Mouse (Mus musculus) gastrocnemius, postnatal 25 days (tissue): ENCODE data around the gene Pak2. TPM values are rescaled to one million over a fixed set of nuclear protein-coding genes. Genes with fewer than 3 reads are reported as not detected.
A peak's percentile ranks its signal among the peaks of the same experiment; 100 is the strongest.
"Not testable (repeated sequence)": the region's sequence is repeated elsewhere in the genome, so short reads cannot be mapped to it uniquely, and the experiment has no call there.

Source experiments
- DNase-seq: peaks from one replicate; pipeline ENCODE4 v3.0.0; 2022
- total RNA-seq, 2 experiments: library from RNA; stranded (reverse); gene quantifications; 1 replicate in 1 of 2; 2 replicates in 1 of 2; pipeline ENCODE4 v1.2.3; 2021

The Pak2 gene
- total RNA-seq, 2 experiments from 2014 or later: 13.8 to 14.7 TPM

- no peak for DNase-seq
Observed at GRCm38 (mm10) chr16:32091466-32091865, 12.3 kb upstream of the Pak2 start.

GRCm38 (mm10) chr16:32087629-32088443, 8.7 kb upstream of the Pak2 start:
- DNase-seq: peak; percentile 23

DNA sequence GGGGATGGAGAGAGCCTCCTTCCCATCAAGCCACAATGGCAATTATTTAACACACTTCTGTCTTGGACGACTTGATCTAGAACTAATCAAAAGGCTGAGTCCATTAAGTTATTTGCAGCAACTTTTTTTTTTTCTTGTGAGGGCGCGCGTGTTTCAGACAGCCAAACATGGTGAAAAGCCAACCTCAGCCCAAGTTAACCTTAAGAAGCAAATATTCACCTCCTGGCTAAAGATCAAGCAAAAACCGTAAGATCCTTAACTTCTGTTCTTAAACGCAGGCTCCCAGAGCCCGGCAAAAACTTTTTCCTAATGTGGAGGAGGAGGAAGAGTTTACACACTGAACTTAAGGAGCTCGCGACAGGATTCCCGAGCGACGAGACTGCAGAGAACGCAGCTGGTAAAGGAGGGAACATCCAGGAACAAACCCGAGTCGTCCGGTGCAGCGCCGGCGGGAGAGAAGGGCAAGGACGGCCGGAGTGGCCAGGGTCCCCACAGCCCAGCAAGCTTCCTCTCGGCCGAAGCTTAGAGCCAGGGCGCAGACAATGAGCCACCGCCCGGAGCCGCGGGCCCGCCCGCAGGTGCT, 643 bp downstream of the Pak2 start:
- no peak for DNase-seq

- no peak for DNase-seq
Observed at GRCm38 (mm10) chr16:32077648-32078407, 1.3 kb downstream of the Pak2 start.

DNA sequence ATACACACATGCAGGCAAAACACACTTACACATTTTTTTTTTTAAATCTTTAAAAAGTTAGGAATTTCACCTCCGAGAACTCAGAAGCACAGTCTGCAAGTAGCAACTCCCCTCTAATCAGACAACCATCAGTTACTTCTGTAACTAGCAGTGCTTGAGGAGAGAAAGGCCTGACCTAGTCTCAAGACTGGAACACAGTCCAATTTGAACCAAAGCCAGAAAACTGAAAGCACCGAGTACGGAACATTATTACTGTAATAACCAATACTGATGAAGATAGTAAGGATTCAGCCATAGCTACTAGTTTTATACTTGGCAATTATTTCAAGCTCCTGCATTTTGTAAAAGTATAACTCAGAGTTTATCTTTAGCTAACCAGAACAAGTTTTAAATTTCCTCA, 2.7 kb downstream of the Pak2 start:
- no peak for DNase-seq

GRCm38 (mm10) chr16:32075762-32076161, 3.4 kb downstream of the Pak2 start:
- no peak for DNase-seq

DNA sequence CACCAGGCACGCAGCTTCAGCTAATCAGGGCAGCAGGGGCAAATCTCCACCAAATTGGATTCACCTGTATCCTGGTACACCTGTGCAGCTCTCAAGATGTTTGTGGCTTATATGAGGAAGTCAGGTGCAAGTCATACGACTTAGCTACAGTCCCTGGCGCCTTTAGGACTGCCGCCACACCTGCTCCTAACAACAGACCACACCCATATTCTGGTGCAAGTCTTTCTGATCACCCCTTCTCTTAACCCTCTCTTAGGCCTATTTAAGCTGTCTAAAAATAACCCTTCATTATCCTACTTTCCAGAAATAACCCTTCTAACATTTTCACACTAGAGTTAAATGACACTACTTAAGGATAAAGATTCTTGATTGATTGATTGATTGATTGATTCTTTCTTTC, 9.1 kb downstream of the Pak2 start:
- not testable (repeated sequence) for DNase-seq

GRCm38 (mm10) chr16:32068389-32069300, 10.5 kb downstream of the Pak2 start:
- DNase-seq: no peak

GRCm38 (mm10) chr16:32066899-32067298, 12.2 kb downstream of the Pak2 start:
- DNase-seq: no peak

- no peak for DNase-seq
Observed at GRCm38 (mm10) chr16:32063900-32064299, 15.2 kb downstream of the Pak2 start.

- no peak for DNase-seq
Observed at GRCm38 (mm10) chr16:32062226-32062625, 16.9 kb downstream of the Pak2 start.

GRCm38 (mm10) chr16:32059840-32060523, 19.2 kb downstream of the Pak2 start:
- no peak for DNase-seq

DNA sequence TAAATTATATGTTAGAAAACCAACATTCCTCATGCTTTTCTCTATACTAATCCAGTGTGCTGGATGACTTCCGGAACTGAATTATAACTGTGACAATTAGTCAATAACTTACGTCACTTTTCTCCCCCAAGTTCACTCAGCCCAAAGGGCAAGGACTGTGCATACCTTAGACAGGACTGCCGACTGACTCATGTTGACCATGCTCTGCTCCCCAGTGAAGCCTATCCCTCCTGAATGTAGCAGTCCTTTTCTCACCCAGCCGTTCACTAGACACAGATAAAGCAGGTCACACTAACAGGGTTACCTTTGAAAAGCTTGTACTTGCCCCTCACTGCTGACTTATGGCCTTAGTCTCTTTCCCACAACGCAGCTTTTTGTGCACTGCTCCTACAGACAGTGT, 20.3 kb downstream of the Pak2 start:
- no peak for DNase-seq

- DNase-seq: no peak
Observed at GRCm38 (mm10) chr16:32042367-32042766, 36.8 kb downstream of the Pak2 start.

DNA sequence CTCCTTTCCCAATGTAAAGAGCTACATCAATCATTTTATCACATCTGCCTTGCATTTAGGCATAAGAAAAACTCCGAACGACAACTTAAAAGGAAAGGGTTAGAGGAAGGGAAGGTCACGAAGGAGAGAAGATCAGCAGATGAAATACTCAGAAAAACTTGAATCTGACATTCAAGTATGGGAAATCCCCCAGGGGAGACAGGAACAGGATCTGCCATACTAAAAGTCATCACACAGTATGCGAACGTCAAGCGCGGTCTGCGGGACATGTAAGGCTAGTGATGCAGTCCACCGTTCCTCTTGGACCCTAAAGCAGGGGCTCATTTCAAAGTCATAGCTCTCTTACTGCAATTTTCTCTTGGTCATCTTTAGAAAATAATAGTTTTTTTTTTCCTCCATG, 59.5 kb downstream of the Pak2 start:
- no peak for DNase-seq

- no peak for DNase-seq
Observed at GRCm38 (mm10) chr16:32010330-32010729, 68.8 kb downstream of the Pak2 start.

DNA sequence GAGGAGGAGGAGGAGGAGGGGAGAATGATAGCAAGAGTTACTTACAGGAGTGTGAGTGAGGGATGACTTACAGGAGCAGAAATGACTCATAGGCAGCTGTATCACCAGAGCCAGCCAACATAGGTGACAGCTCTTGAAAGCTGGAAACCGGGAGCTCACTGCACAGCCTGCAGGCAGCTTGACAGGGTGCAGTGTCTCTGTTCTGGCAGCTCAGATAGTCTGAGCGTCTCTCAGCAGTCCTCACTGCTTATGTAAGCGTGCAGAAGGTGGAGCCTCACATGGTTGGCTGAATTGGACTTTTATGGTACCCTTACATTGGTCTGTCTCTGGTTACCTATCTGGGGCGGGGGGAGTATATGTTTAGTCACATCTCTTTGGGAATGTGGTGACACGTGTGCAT, 69.2 kb downstream of the Pak2 start:
- DNase-seq: no peak

DNA sequence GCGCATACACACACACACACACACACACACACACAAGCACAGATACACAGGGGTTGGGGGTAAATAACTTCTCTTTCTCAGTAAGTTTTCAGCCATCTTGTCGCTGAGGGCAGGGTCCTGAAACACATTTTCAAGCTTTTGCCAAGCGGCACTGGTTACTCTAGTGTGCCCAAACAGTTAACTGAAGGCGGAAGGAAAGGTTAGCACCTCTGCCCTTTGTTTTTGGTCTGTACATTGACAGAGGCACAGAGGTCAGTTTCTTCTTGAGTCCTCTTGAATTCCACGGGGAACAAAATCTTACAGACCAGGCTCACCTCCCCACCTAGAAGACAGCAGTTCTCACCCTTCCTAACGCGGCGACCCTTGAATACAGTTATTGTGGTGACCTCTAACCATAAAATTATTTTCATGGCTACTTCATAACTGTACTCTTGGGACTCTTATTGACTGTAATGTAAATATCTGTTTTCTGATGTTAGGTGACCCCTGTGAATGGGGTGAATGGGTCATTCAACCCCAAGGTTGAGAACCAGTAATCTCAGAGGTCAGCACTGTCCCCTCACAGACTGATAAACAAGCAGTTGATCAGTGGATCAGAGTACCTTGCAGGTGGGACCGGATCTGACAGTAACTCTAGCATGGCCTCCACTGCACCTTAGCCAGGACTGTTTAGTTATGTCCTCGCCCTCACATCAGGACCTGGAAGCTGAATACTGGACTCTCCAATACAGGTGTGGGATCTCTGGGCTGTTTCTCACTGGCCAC, 70.4 kb downstream of the Pak2 start:
- no peak for DNase-seq

DNA sequence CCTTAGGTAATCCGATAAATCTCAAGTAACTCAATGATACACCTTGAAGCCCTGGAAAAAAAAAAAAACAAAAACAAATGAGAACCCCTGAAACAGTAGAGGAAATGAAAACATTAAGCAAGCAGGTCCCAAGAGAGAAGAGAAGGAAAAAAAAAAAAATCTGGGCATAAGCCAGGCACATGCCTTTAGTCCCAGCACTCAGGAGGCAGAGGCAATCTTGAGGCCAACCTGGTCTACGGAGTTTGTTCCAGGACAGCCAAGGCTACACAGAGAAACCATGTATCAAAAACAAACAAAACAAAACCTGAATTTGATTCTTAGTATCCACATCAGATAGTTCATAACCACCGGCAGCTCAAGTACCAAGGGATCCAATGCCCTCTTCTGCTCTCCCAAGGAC, 74.4 kb downstream of the Pak2 start:
- DNase-seq: no peak
